Mouse (Mus musculus) ES-E14 (cell line): ENCODE data around the gene Shbg. TPM values are rescaled to one million over a fixed set of nuclear protein-coding genes. Genes with fewer than 3 reads are reported as not detected.

ENCODE experiments used
- DNase-seq: peaks from one replicate; pipeline ENCODE4 v3.0.0-alpha.2; 2013; ENCODE audit warnings: low read depth, low spot score
- H3K27ac ChIP-seq: 2 replicates; pipeline ENCODE4 v1.5.1; 2012; ENCODE audit warnings: low read depth, mild to moderate bottlenecking, low read length, moderate library complexity, mixed read lengths; ENCODE audit not compliant: poor library complexity, insufficient read depth, severe bottlenecking
- H3K36me3 ChIP-seq: 2 replicates; pipeline ENCODE4 v1.6.1; 2012; ENCODE audit warnings: mild to moderate bottlenecking, low read length, moderate library complexity, mixed read lengths; ENCODE audit not compliant: control insufficient read depth, poor library complexity, insufficient read depth, severe bottlenecking
- H3K4me1 ChIP-seq, 2 experiments: fragments of 150-350 bp in 1 of 2; sonication (generic) in 1 of 2; 2 replicates each; pipeline ENCODE4 v1.6.1; 2012; ENCODE audit warnings: low read length in 2 of 2, mild to moderate bottlenecking in 1 of 2, mixed read lengths in 1 of 2; ENCODE audit not compliant: control insufficient read depth in 2 of 2, insufficient read depth in 2 of 2, poor library complexity in 1 of 2
- H3K4me3 ChIP-seq, 2 experiments: fragments of 150-350 bp in 1 of 2; sonication (generic) in 1 of 2; 2 replicates each; pipeline ENCODE4 v1.5.1; 2012; ENCODE audit warnings: low read length in 2 of 2, low read depth in 1 of 2, mild to moderate bottlenecking in 1 of 2, mixed read lengths in 1 of 2; ENCODE audit not compliant: insufficient read depth in 1 of 2, poor library complexity in 1 of 2, severe bottlenecking in 1 of 2
- H3K9ac ChIP-seq: 2 replicates; pipeline ENCODE4 v1.6.1; 2012; ENCODE audit warnings: low read depth, mild to moderate bottlenecking, low read length, mixed read lengths; ENCODE audit not compliant: poor library complexity, insufficient read depth, severe bottlenecking
- H3K9me3 ChIP-seq: fragments of 150-350 bp; sonication (generic); 2 replicates; pipeline ENCODE4 v1.6.1; 2012; ENCODE audit warnings: low read depth, mild to moderate bottlenecking, low read length; ENCODE audit not compliant: control insufficient read depth, insufficient read depth
- CHD2 ChIP-seq: IDR thresholded peaks from 2 replicates; pipeline ENCODE4 v1.6.1; 2014; ENCODE audit warnings: mild to moderate bottlenecking, low read depth, low read length, inconsistent platforms
- HCFC1 ChIP-seq: IDR thresholded peaks from 2 replicates; pipeline ENCODE4 v1.6.1; 2012; ENCODE audit warnings: low read length, inconsistent platforms, borderline replicate concordance; ENCODE audit not compliant: insufficient read depth
- MAFK ChIP-seq: IDR thresholded peaks from 2 replicates; pipeline ENCODE4 v1.6.1; 2014; ENCODE audit warnings: mild to moderate bottlenecking, low read depth, low read length, inconsistent platforms; ENCODE audit not compliant: insufficient read depth
- ZC3H11A ChIP-seq: IDR thresholded peaks from 2 replicates; pipeline ENCODE4 v1.6.1; 2012; ENCODE audit warnings: low read depth, mild to moderate bottlenecking, inconsistent platforms, low read length, borderline replicate concordance
- ZNF384 ChIP-seq: IDR thresholded peaks from 2 replicates; pipeline ENCODE4 v1.6.1; 2012; ENCODE audit warnings: low read depth, low read length, inconsistent platforms
- in situ Hi-C, 2 experiments: fragments of 600-800 bp; cut with MboI; formaldehyde crosslinking; loops; one replicate each; pipeline ENCODE4 v1.15.1; 2025; ENCODE audit warnings: low sequenced_read_pairs in 2 of 2, inconsistent platforms in 1 of 2; ENCODE audit not compliant: unreplicated experiment in 2 of 2
- total RNA-seq: library from RNA; depleted of rRNA; stranded (reverse); fragments of 300-350 nt; gene quantifications from 2 replicates; pipeline ENCODE4 v1.2.3, GENCODE M21; 2012

Gene Shbg
- total RNA-seq, 1 experiment = not detected

GRCm38 (mm10) chr11:69610899-69611298 lies 6.8 kb downstream of the Shbg start:
- Histone ChIP-seq H3K36me3 (no peaks in the 10 kb centered on the region), H3K9me3 (no peaks in the 10 kb centered on the region), H3K27ac (no peak overlapping the region), H3K4me1 (peaks cover 0 to 9% of the 10 kb centered on the region in 2 experiments; a peak in 1 of 4 replicates), H3K9ac (no peak overlapping the region), H3K4me3 (no peak overlapping the region)
- in situ Hi-C loops = no loop called here
- DNase-seq = no peak
- TF ChIP-seq HCFC1 (no peak), ZC3H11A (no peak), MAFK (no peak), ZNF384 (no peak), CHD2 (no peak)

- Histone ChIP-seq H3K4me3 (no peak overlapping the region), H3K27ac (no peak overlapping the region), H3K9ac (no peak overlapping the region), H3K36me3 (no peaks in the 10 kb centered on the region), H3K9me3 (no peaks in the 10 kb centered on the region), H3K4me1 (peaks cover 0 to 9% of the 10 kb centered on the region in 2 experiments; a peak in 1 of 4 replicates)
- in situ Hi-C loops = no loop called here
- DNase-seq = no peak
- TF ChIP-seq HCFC1 = no peak
- TF ChIP-seq MAFK = no peak
- no peak for TF ChIP-seq CHD2
- TF ChIP-seq ZNF384 = no peak
- TF ChIP-seq ZC3H11A = no peak
These were observed 8.3 kb downstream of the Shbg start for GRCm38 (mm10) chr11:69609416-69609815.

- Histone ChIP-seq H3K4me3 (no peak overlapping the region), H3K4me1 (peaks cover 0 to 10% of the 10 kb centered on the region in 2 experiments; a peak in 1 of 4 replicates), H3K36me3 (no peaks in the 10 kb centered on the region), H3K27ac (no peak overlapping the region), H3K9me3 (no peaks in the 10 kb centered on the region), H3K9ac (no peak overlapping the region)
- no peak for TF ChIP-seq ZC3H11A
- no peak for TF ChIP-seq HCFC1
- TF ChIP-seq CHD2 = no peak
- no peak for TF ChIP-seq MAFK
- no peak for TF ChIP-seq ZNF384
- in situ Hi-C loops = no loop called here
- no peak for DNase-seq
These were observed 9.2 kb downstream of the Shbg start for GRCm38 (mm10) chr11:69608525-69608924.

- Histone ChIP-seq H3K27ac (no peak overlapping the region), H3K4me1 (peaks cover 3 to 8% of the 10 kb centered on the region in 2 experiments; a peak in 1 of 4 replicates), H3K9ac (no peak overlapping the region), H3K4me3 (no peak overlapping the region), H3K9me3 (no peaks in the 10 kb centered on the region), H3K36me3 (no peaks in the 10 kb centered on the region)
- no peak for DNase-seq
- TF ChIP-seq HCFC1 = no peak
- TF ChIP-seq MAFK = no peak
- TF ChIP-seq CHD2 = no peak
- TF ChIP-seq ZNF384 = no peak
- TF ChIP-seq ZC3H11A = no peak
- in situ Hi-C loops = no loop called here
These were observed 10.9 kb downstream of the Shbg start for GRCm38 (mm10) chr11:69606832-69607231.

GRCm38 (mm10) chr11:69606491-69606795 lies 11.3 kb downstream of the Shbg start:
- Histone ChIP-seq H3K9ac (no peak overlapping the region), H3K4me1 (peaks cover 6 to 12% of the 10 kb centered on the region in 2 experiments; a peak in 2 of 4 replicates), H3K36me3 (no peaks in the 10 kb centered on the region), H3K4me3 (peak overlapping the region in 1 of 2 experiments; percentile 91; a peak in 2 of 4 replicates), H3K27ac (no peak overlapping the region), H3K9me3 (no peaks in the 10 kb centered on the region)
- in situ Hi-C loops = no loop called here
- DNase-seq = no peak
- no peak for TF ChIP-seq ZC3H11A
- TF ChIP-seq MAFK = no peak
- TF ChIP-seq HCFC1 = no peak
- no peak for TF ChIP-seq CHD2
- no peak for TF ChIP-seq ZNF384
